Mouse (Mus musculus): Measurements from ENCODE around the gene Pgap3. TPM values are rescaled to one million over a fixed set of nuclear protein-coding genes. Genes with fewer than 3 reads are reported as not detected.

The Pgap3 gene
- polyA plus RNA-seq (2012; rRNA removed) = 26.6 and 28.1 TPM in 2 replicates

GRCm38 (mm10) chr11:98400161-98400726, at the start of gene Pgap3:
Gene Pgap3, minus strand, starts transcription at chr11:98400490.
- peak; percentile 72; the same call in 1 of the 2 replicates for TF ChIP-seq POLR2A (IDR thresholded peaks at IDR 0.05; ENCODE audit: borderline replicate concordance, extremely low read depth, low read depth, low read length)
- TF ChIP-seq CTCF (IDR thresholded peaks at IDR 0.05; ENCODE audit: insufficient read depth, low read length) = no peak
- peaks cover 3% of the 10 kb centered on the region; the same call in 1 of the 2 replicates for H3K4me1 ChIP-seq (ENCODE audit: control insufficient read depth, insufficient read depth, low read length)
- DNase-seq = peak; percentile 87
- H3K4me3 ChIP-seq (replicated peaks; ENCODE audit: extremely low read depth, low read depth, low read length) = peak within 1 kb of the TSS; percentile 76
- WGBS = under 1% methylated on average over 40 of the region's 40 CpGs

- no peak for DNase-seq
- 73% methylated on average over 3 of the region's 3 CpGs for WGBS
- no peaks in the 10 kb centered on the region; the same call in 1 of the 2 replicates for H3K4me1 ChIP-seq (ENCODE audit: control insufficient read depth, insufficient read depth, low read length)
- H3K4me3 ChIP-seq (replicated peaks; ENCODE audit: extremely low read depth, low read depth, low read length) = no peak overlapping the region
- no peak for TF ChIP-seq POLR2A (IDR thresholded peaks at IDR 0.05; ENCODE audit: borderline replicate concordance, extremely low read depth, low read depth, low read length)
- TF ChIP-seq CTCF (IDR thresholded peaks at IDR 0.05; ENCODE audit: insufficient read depth, low read length) = no peak
Measured at GRCm38 (mm10) chr11:98449419-98449818, 49.1 kb upstream of the Pgap3 start.

- TF ChIP-seq POLR2A (IDR thresholded peaks at IDR 0.05; ENCODE audit: borderline replicate concordance, extremely low read depth, low read depth, low read length) = no peak; the same call in 1 of the 2 replicates
- no peak for TF ChIP-seq CTCF (IDR thresholded peaks at IDR 0.05; ENCODE audit: insufficient read depth, low read length)
- WGBS = 28% methylated on average over 13 of the region's 13 CpGs
- Histone ChIP-seq H3K4me3 (replicated peaks; ENCODE audit: extremely low read depth, low read depth, low read length) (peak overlapping the region; percentile 72), H3K4me1 (ENCODE audit: control insufficient read depth, insufficient read depth, low read length) (no peaks in the 10 kb centered on the region; the same call in 1 of the 2 replicates)
- DNase-seq = peak; percentile 49
Measured at GRCm38 (mm10) chr11:98448191-98448790, 48.0 kb upstream of the Pgap3 start.

GRCm38 (mm10) chr11:98447475-98447834, 47.2 kb upstream of the Pgap3 start:
- no peak for TF ChIP-seq CTCF (IDR thresholded peaks at IDR 0.05; ENCODE audit: insufficient read depth, low read length)
- DNase-seq = no peak
- Histone ChIP-seq H3K4me3 (replicated peaks; ENCODE audit: extremely low read depth, low read depth, low read length) (peak overlapping the region; percentile 72), H3K4me1 (ENCODE audit: control insufficient read depth, insufficient read depth, low read length) (no peaks in the 10 kb centered on the region; the same call in 1 of the 2 replicates)
- 26% methylated on average over 7 of the region's 7 CpGs for WGBS

GRCm38 (mm10) chr11:98446562-98447474, 46.5 kb upstream of the Pgap3 start:
- no peaks in the 10 kb centered on the region; the same call in 1 of the 2 replicates for H3K4me1 ChIP-seq (ENCODE audit: control insufficient read depth, insufficient read depth, low read length)
- peak overlapping the region; percentile 72 for H3K4me3 ChIP-seq (replicated peaks; ENCODE audit: extremely low read depth, low read depth, low read length)
- TF ChIP-seq CTCF (IDR thresholded peaks at IDR 0.05; ENCODE audit: insufficient read depth, low read length) (no peak), POLR2A (IDR thresholded peaks at IDR 0.05; ENCODE audit: borderline replicate concordance, extremely low read depth, low read depth, low read length) (peak; percentile 62; the same call in 1 of the 2 replicates)
- DNase-seq = peak; percentile 58
- WGBS = 6% methylated on average over 32 of the region's 33 CpGs

- DNase-seq = no peak
- Histone ChIP-seq H3K4me1 (ENCODE audit: control insufficient read depth, insufficient read depth, low read length) (no peaks in the 10 kb centered on the region; the same call in 1 of the 2 replicates), H3K4me3 (replicated peaks; ENCODE audit: extremely low read depth, low read depth, low read length) (peak within 1 kb of the TSS; percentile 72)
- WGBS = 14% methylated on average over 5 of the region's 5 CpGs
- TF ChIP-seq POLR2A (IDR thresholded peaks at IDR 0.05; ENCODE audit: borderline replicate concordance, extremely low read depth, low read depth, low read length) = no peak
- TF ChIP-seq CTCF (IDR thresholded peaks at IDR 0.05; ENCODE audit: insufficient read depth, low read length) = no peak
Measured at GRCm38 (mm10) chr11:98446213-98446561, 45.9 kb upstream of the Pgap3 start, which contains the start of gene Grb7. Gene Grb7, plus strand, starts transcription at chr11:98446394.

GRCm38 (mm10) chr11:98445679-98446078, 45.4 kb upstream of the Pgap3 start:
- TF ChIP-seq POLR2A (IDR thresholded peaks at IDR 0.05; ENCODE audit: borderline replicate concordance, extremely low read depth, low read depth, low read length) (no peak), CTCF (IDR thresholded peaks at IDR 0.05; ENCODE audit: insufficient read depth, low read length) (no peak)
- 41% methylated on average over 4 of the region's 4 CpGs for WGBS
- Histone ChIP-seq H3K4me1 (ENCODE audit: control insufficient read depth, insufficient read depth, low read length) (no peaks in the 10 kb centered on the region; the same call in 1 of the 2 replicates), H3K4me3 (replicated peaks; ENCODE audit: extremely low read depth, low read depth, low read length) (no peak overlapping the region)
- no peak for DNase-seq

- TF ChIP-seq CTCF (IDR thresholded peaks at IDR 0.05; ENCODE audit: insufficient read depth, low read length) (no peak), POLR2A (IDR thresholded peaks at IDR 0.05; ENCODE audit: borderline replicate concordance, extremely low read depth, low read depth, low read length) (no peak)
- DNase-seq = peak; percentile 32
- Histone ChIP-seq H3K4me3 (replicated peaks; ENCODE audit: extremely low read depth, low read depth, low read length) (no peak overlapping the region), H3K4me1 (ENCODE audit: control insufficient read depth, insufficient read depth, low read length) (no peaks in the 10 kb centered on the region; the same call in 1 of the 2 replicates)
- WGBS = 25% methylated on average over 1 of the region's 1 CpGs
Measured at GRCm38 (mm10) chr11:98445238-98445637, 44.9 kb upstream of the Pgap3 start.

GRCm38 (mm10) chr11:98443688-98444087, 43.4 kb upstream of the Pgap3 start:
- TF ChIP-seq CTCF (IDR thresholded peaks at IDR 0.05; ENCODE audit: insufficient read depth, low read length) = no peak
- TF ChIP-seq POLR2A (IDR thresholded peaks at IDR 0.05; ENCODE audit: borderline replicate concordance, extremely low read depth, low read depth, low read length) = no peak
- 100% methylated on average over 1 of the region's 1 CpGs for WGBS

More at GRCm38 (mm10) chr11:98443688-98444087, 43.4 kb upstream of the Pgap3 start:
- no peaks in the 10 kb centered on the region; the same call in 1 of the 2 replicates for H3K4me1 ChIP-seq (ENCODE audit: control insufficient read depth, insufficient read depth, low read length)
- no peak overlapping the region for H3K4me3 ChIP-seq (replicated peaks; ENCODE audit: extremely low read depth, low read depth, low read length)
- no peak for DNase-seq
